Mouse (Mus musculus) neural tube, embryonic 15.5 days (tissue): ENCODE measurements around the gene Gbf1. TPM values are rescaled to one million over a fixed set of nuclear protein-coding genes. Genes with fewer than 3 reads are reported as not detected.

Experiments
- ATAC-seq: fragments of 200-750 bp; cut with Nextera tagmentation; 2 replicates; pipeline ENCODE4 v1.8.0; 2017; ENCODE audit warnings: mild to moderate bottlenecking, moderate TSS enrichment, moderate library complexity; ENCODE audit not compliant: low FRiP score
- H3K27ac ChIP-seq: fragments of 300-500 bp; sonication (generic); replicated peaks from 2 replicates; pipeline ENCODE4 v1.5.1; 2015; ENCODE audit warnings: mild to moderate bottlenecking, inconsistent platforms
- H3K27me3 ChIP-seq: fragments of 300-500 bp; sonication (generic); replicated peaks from 2 replicates; pipeline ENCODE4 v1.6.1; 2015; ENCODE audit warnings: inconsistent platforms
- H3K36me3 ChIP-seq: fragments of 300-500 bp; sonication (generic); 2 replicates; pipeline ENCODE4 v1.6.1; 2015; ENCODE audit warnings: inconsistent platforms
- H3K4me1 ChIP-seq: fragments of 300-500 bp; sonication (generic); 2 replicates; pipeline ENCODE4 v1.6.1; 2015; ENCODE audit warnings: inconsistent platforms
- H3K4me2 ChIP-seq: fragments of 300-500 bp; sonication (generic); 2 replicates; pipeline ENCODE4 v1.6.1; 2015; ENCODE audit warnings: inconsistent platforms, mild to moderate bottlenecking, moderate library complexity
- H3K4me3 ChIP-seq: fragments of 300-500 bp; sonication (generic); replicated peaks from 2 replicates; pipeline ENCODE4 v1.5.1; 2015; ENCODE audit warnings: mild to moderate bottlenecking, inconsistent platforms
- H3K9ac ChIP-seq: fragments of 300-500 bp; sonication (generic); replicated peaks from 2 replicates; pipeline ENCODE4 v1.6.1; 2015; ENCODE audit warnings: mild to moderate bottlenecking, inconsistent platforms
- H3K9me3 ChIP-seq: fragments of 300-500 bp; sonication (generic); replicated peaks from 2 replicates; pipeline ENCODE4 v1.6.1; 2016; ENCODE audit warnings: inconsistent platforms
- WGBS: fragments of 180-500 bp; shearing (Covaris S2); methylation state at CpG from one replicate; pipeline ENCODE4 v1.1.7; 2015; ENCODE audit warnings: mixed read lengths; 5-methylcytosine and 5-hydroxymethylcytosine counted together
- polyA plus RNA-seq: library from polyadenylated mRNA; unstranded; fragments of >200 nt; fragmentation: Nextera tagmentation; extraction: Ambion mirVana; gene quantifications from 2 replicates; pipeline ENCODE4 v1.2.1, GENCODE M21; 2015

The Gbf1 gene
- polyA plus RNA-seq, 1 experiment from 2014 or later: 76.6 TPM

- ATAC-seq: no peak
- H3K36me3 ChIP-seq: no peaks in the 10 kb centered on the region; the same call in 1 of the 2 replicates
- 95% methylated on average over 3 of the region's 3 CpGs for WGBS
Measured at GRCm38 (mm10) chr19:46226295-46226694, 74.0 kb downstream of the Gbf1 start.

GRCm38 (mm10) chr19:46227300-46227699 is 75.0 kb downstream of the Gbf1 start:
- H3K9ac ChIP-seq: no peak overlapping the region
- H3K27ac ChIP-seq: no peak overlapping the region
- no peaks in the 10 kb centered on the region; the same call in 1 of the 2 replicates for H3K36me3 ChIP-seq
- no peak overlapping the region for H3K4me2 ChIP-seq
- H3K4me3 ChIP-seq: no peak overlapping the region
- H3K27me3 ChIP-seq: no peaks in the 10 kb centered on the region
- ATAC-seq: no peak
- H3K9me3 ChIP-seq: no peaks in the 10 kb centered on the region
- no peaks in the 10 kb centered on the region for H3K4me1 ChIP-seq
- WGBS: 94% methylated on average over 3 of the region's 3 CpGs

More at GRCm38 (mm10) chr19:46226295-46226694, 74.0 kb downstream of the Gbf1 start:
- H3K9ac ChIP-seq: no peak overlapping the region
- H3K27me3 ChIP-seq: no peaks in the 10 kb centered on the region
- no peak overlapping the region for H3K27ac ChIP-seq
- no peaks in the 10 kb centered on the region for H3K9me3 ChIP-seq
- no peaks in the 10 kb centered on the region for H3K4me1 ChIP-seq
- no peak overlapping the region for H3K4me3 ChIP-seq
- H3K4me2 ChIP-seq: no peak overlapping the region

DNA sequence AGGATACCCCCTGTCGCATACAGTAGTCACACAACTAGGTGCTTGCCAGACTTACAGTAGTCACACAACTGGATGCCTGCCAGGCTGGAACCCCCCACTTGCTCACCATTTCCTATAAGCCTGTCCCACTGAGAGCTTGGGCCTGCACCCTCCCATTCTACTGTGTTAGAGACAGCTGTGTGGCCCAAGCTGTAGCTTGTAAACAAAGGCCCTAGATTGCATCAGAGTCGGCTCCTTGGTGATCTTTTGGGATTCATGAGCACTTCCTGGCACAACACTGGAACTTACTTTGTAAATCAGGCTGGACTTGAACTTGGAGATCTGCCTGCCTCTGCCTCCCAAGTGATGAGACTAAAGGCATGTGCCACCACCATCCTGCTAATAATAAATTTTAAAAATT is 82.1 kb downstream of the Gbf1 start:
- Histone ChIP-seq H3K4me2 (no peak overlapping the region), H3K9ac (no peak overlapping the region), H3K4me1 (no peaks in the 10 kb centered on the region), H3K27me3 (no peaks in the 10 kb centered on the region), H3K27ac (no peak overlapping the region), H3K4me3 (no peak overlapping the region), H3K36me3 (no peaks in the 10 kb centered on the region), H3K9me3 (no peaks in the 10 kb centered on the region)
- ATAC-seq: no peak
- WGBS: 70% methylated on average over 2 of the region's 2 CpGs

DNA sequence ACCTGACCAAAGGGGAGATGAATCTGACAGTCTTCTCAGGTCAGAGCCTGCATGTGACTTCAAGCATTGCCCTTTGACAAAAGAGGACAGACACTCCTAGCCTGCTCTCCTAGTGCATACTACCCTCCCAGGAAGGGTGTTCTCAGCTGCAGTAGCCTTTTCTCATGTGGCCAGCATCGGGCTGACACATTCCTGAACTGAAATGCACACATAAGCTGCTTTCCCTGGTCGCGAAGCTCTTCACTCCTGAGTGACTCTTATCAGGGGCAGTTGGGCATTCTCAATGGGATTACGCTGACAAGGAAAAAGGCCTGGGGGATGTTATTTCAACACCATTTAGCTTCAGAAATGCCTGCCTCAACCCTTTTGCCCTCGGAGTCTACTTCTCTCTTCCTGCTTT is 84.3 kb downstream of the Gbf1 start:
- no peaks in the 10 kb centered on the region for H3K4me1 ChIP-seq

GRCm38 (mm10) chr19:46240246-46240645 is 87.9 kb downstream of the Gbf1 start:
- Histone ChIP-seq H3K4me1 (peaks cover 5% of the 10 kb centered on the region; the same call in 1 of the 2 replicates), H3K27me3 (no peaks in the 10 kb centered on the region), H3K27ac (no peak overlapping the region), H3K4me2 (no peak overlapping the region), H3K9ac (no peak overlapping the region), H3K9me3 (no peaks in the 10 kb centered on the region), H3K36me3 (no peaks in the 10 kb centered on the region), H3K4me3 (no peak overlapping the region)
- no peak for ATAC-seq
- 67% methylated on average over 2 of the region's 2 CpGs for WGBS

More for the DNA sequence above, 84.3 kb downstream of the Gbf1 start:
- Histone ChIP-seq H3K9ac (no peak overlapping the region), H3K36me3 (no peaks in the 10 kb centered on the region), H3K9me3 (no peaks in the 10 kb centered on the region), H3K4me3 (no peak overlapping the region), H3K4me2 (no peak overlapping the region), H3K27me3 (no peaks in the 10 kb centered on the region), H3K27ac (no peak overlapping the region)
- 60% methylated on average over 5 of the region's 5 CpGs for WGBS
- ATAC-seq: no peak

DNA sequence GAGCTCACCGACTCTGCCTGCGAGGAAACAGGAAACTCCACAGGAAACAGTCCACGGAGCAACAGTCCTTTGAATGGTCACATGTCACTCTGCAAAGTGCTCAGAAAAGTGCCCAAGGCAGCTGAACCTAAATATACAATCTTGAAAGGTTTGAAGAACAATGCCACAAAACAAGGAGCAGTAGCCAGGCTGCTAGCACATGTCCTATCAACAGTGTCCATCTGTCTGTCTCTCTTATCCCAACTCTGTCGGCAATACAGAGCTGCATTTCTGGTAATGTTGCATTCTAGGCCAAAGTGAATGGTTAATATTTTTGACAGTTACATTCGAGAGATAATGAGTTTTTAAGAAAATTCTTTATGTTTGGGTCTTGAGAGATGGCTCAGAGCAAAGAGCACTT is 90.1 kb downstream of the Gbf1 start:
- no peak overlapping the region for H3K27ac ChIP-seq
- H3K4me1 ChIP-seq: peaks cover 5% of the 10 kb centered on the region; the same call in 1 of the 2 replicates
- WGBS: 85% methylated on average over 5 of the region's 5 CpGs
- no peak overlapping the region for H3K9ac ChIP-seq
- ATAC-seq: no peak
- H3K27me3 ChIP-seq: no peaks in the 10 kb centered on the region
- H3K4me3 ChIP-seq: no peak overlapping the region
- no peaks in the 10 kb centered on the region for H3K36me3 ChIP-seq
- no peak overlapping the region for H3K4me2 ChIP-seq
- H3K9me3 ChIP-seq: no peaks in the 10 kb centered on the region

GRCm38 (mm10) chr19:46244628-46245027 is 92.3 kb downstream of the Gbf1 start:
- Histone ChIP-seq H3K27ac (peak overlapping the region; percentile 2; the same call in 1 of the 2 replicates), H3K36me3 (no peaks in the 10 kb centered on the region), H3K27me3 (no peaks in the 10 kb centered on the region), H3K4me2 (no peak overlapping the region), H3K4me3 (no peak overlapping the region), H3K9me3 (no peaks in the 10 kb centered on the region), H3K9ac (no peak overlapping the region), H3K4me1 (peaks cover 5% of the 10 kb centered on the region; the same call in 1 of the 2 replicates)
- ATAC-seq: no peak
- 26% methylated on average over 5 of the region's 5 CpGs for WGBS

GRCm38 (mm10) chr19:46248991-46249390 is 96.7 kb downstream of the Gbf1 start:
- no peak overlapping the region for H3K4me2 ChIP-seq
- ATAC-seq: no peak
- no peak overlapping the region for H3K9ac ChIP-seq
- H3K27ac ChIP-seq: no peak overlapping the region
- H3K4me3 ChIP-seq: no peak overlapping the region
- H3K27me3 ChIP-seq: no peaks in the 10 kb centered on the region
- peaks cover 5% of the 10 kb centered on the region; the same call in 1 of the 2 replicates for H3K4me1 ChIP-seq
- H3K36me3 ChIP-seq: peaks cover 17% of the 10 kb centered on the region
- 21% methylated on average over 7 of the region's 7 CpGs for WGBS
- H3K9me3 ChIP-seq: no peaks in the 10 kb centered on the region

- Histone ChIP-seq H3K36me3 (peaks cover 65% of the 10 kb centered on the region), H3K27ac (no peak overlapping the region), H3K4me3 (no peak overlapping the region), H3K9ac (no peak overlapping the region), H3K4me1 (no peaks in the 10 kb centered on the region), H3K9me3 (no peaks in the 10 kb centered on the region), H3K27me3 (no peaks in the 10 kb centered on the region), H3K4me2 (no peak overlapping the region)
- WGBS: 39% methylated on average over 7 of the region's 7 CpGs
- ATAC-seq: no peak
Measured at GRCm38 (mm10) chr19:46254163-46254752, 101.9 kb downstream of the Gbf1 start.

- Histone ChIP-seq H3K4me2 (no peak overlapping the region), H3K9ac (no peak overlapping the region), H3K36me3 (peaks cover 99% of the 10 kb centered on the region), H3K27me3 (no peaks in the 10 kb centered on the region), H3K9me3 (no peaks in the 10 kb centered on the region), H3K27ac (no peak overlapping the region), H3K4me3 (no peak overlapping the region), H3K4me1 (no peaks in the 10 kb centered on the region)
- 91% methylated on average over 7 of the region's 7 CpGs for WGBS
- ATAC-seq: no peak
Measured at GRCm38 (mm10) chr19:46264762-46265161, 112.5 kb downstream of the Gbf1 start.

GRCm38 (mm10) chr19:46275307-46275706 is 123.0 kb downstream of the Gbf1 start:
- Histone ChIP-seq H3K4me3 (no peak overlapping the region), H3K9ac (no peak overlapping the region), H3K4me2 (no peak overlapping the region), H3K36me3 (peaks cover 80% of the 10 kb centered on the region), H3K9me3 (no peaks in the 10 kb centered on the region), H3K27me3 (no peaks in the 10 kb centered on the region), H3K4me1 (no peaks in the 10 kb centered on the region), H3K27ac (no peak overlapping the region)
- ATAC-seq: no peak

- Histone ChIP-seq H3K27me3 (no peaks in the 10 kb centered on the region), H3K9ac (no peak overlapping the region), H3K27ac (no peak overlapping the region), H3K4me2 (no peak overlapping the region), H3K9me3 (no peaks in the 10 kb centered on the region), H3K4me3 (no peak overlapping the region), H3K4me1 (no peaks in the 10 kb centered on the region), H3K36me3 (peaks cover 87% of the 10 kb centered on the region)
- ATAC-seq: no peak
- 96% methylated on average over 11 of the region's 11 CpGs for WGBS
Measured at GRCm38 (mm10) chr19:46282081-46282849, 130.0 kb downstream of the Gbf1 start.
